Mouse (Mus musculus): Measurements from ENCODE around the gene Mars.
A peak's percentile ranks its signal among the peaks of the same experiment; 100 is the strongest.
"Not testable (repeated sequence)": the region's sequence is repeated elsewhere in the genome, so short reads cannot be mapped to it uniquely, and the experiment has no call there.

Mars gene

GRCm38 (mm10) chr10:127310523-127311475 is 787 bp downstream of the Mars start:
- no peak for DNase-seq (ENCODE audit: low spot score)

DNA sequence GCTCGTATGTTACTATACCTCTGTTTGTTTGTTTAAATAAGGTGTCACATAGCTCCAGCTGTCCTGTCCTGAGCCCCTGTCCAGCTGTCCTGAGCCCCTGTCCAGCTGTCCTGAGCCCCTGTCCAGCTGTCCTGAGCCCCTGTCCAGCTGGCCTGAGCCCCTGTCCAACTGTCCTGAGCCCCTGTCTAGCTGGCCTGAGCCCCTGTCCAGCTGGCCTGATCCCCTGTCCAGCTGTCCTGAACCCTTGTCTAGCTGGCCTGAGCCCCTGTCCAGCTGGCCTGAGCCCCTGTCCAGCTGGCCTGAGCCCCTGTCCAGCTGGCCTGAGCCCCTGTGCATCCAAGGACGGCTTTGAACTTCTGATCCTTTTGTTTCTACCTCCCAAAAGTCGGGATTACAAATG is 2.4 kb downstream of the Mars start:
- not testable (repeated sequence) for DNase-seq (ENCODE audit: low spot score)

GRCm38 (mm10) chr10:127303136-127303535 is 8.4 kb downstream of the Mars start:
- no peak for DNase-seq (ENCODE audit: low spot score)

- DNase-seq (ENCODE audit: low spot score) = no peak
Observed at GRCm38 (mm10) chr10:127300361-127300760, 11.2 kb downstream of the Mars start.

DNA sequence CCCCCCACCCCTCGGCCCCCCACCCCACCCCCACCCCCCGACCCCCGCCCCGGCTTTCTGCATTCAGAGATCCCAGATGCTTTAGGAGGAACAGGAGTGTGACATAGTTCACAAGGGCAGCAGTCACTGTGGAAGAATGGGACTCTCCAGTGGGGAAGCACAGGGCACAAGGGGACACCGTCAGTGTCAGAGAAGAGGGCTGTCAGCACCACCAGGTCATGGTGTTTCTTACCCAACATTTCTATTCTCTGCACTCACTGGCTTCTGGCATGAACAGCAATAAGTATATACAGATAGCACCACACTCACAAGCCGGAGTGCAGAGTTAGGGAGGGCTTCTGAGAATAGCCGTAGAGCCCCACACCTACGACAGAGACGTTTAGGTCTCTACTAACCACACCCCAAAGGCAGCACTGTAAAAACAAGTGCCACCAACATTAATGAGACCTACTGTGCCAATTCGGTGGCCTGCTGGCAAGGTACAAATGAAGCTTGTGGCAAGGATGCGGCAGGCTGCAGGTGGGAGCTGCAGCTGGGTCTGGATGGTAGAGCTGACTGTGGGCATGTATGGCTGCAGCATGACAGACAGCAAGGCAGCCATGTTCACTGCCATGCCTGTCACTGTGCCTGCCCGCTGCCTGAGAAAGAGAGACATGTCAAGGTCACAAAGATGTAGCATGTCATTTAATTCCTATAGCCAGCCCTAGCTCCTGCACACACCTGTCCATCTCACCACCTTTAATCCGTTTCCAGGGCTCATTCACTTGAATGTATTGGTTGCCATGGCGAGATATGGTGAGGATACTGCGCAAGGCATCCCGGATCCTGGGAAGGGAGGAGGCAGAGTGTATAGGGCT is 14.3 kb downstream of the Mars start:
- DNase-seq (ENCODE audit: low spot score) = no peak

DNA sequence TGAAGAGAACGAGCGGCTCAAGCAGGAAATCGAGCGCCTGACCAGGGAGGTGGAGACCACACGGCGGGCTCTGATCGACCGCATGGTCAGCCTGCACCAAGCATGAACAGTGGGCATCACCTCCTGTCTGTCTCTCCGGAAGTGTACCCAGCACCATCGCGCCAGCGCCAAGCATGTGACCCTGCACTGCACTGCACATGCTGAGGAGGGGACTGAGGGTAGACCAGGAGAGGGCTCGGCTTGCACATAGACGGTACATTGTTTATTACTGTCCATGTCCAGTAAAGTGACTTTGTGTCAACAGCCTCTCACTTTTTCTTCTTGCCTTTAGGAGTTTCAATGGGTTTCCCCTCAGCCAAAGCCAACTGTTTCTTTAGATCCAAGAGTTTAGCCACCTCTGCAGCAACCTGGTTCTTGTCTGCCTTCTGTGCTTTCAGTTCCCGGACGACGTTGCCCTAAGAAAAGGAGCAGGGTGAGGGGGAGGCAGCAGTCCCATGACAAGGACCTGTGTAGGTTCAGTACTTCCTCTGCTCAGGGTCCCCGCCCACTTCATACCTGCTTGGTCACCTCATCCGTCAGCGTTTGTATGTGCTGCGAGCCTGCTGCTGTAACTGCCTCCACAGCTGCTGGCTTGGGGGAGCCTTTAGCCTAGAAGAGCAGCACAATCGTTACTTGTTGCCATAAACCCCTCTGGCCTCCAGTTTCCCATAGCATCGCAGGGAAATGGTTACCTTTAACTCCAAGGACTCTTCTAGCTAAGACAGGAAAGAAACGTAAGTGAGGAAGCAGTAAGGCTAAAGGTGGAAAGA is 15.4 kb downstream of the Mars start:
- no peak for DNase-seq (ENCODE audit: low spot score)

DNA sequence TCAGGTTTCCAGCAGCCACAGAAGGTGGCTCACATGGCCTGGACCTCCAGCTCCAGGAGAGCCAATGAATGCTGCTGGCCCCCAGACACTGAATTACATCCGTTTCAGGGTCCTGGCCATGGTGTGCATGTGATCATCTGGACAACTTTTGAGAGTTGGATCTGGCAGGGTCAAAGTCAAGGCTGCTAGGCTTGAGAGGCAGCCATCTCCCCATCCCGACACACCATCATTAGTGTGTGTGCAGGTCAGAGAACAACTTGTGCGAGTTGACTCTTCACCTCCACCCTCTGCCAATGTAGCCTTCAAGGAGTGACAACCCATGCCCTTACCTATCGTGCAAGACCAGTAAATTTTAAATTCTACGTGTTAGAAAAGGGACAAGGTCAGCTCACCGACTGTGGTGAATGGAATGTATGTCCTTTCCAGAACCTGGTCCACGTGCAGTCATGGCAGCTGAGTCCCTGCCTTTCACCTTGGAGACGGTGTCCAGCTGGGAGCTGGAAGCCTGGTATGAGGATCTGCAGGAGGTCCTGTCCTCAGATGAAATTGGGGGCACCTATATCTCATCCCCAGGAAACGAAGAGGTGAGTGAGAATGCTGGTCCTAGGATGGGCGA is 16.6 kb downstream of the Mars start:
- no peak for DNase-seq (ENCODE audit: low spot score)

DNA sequence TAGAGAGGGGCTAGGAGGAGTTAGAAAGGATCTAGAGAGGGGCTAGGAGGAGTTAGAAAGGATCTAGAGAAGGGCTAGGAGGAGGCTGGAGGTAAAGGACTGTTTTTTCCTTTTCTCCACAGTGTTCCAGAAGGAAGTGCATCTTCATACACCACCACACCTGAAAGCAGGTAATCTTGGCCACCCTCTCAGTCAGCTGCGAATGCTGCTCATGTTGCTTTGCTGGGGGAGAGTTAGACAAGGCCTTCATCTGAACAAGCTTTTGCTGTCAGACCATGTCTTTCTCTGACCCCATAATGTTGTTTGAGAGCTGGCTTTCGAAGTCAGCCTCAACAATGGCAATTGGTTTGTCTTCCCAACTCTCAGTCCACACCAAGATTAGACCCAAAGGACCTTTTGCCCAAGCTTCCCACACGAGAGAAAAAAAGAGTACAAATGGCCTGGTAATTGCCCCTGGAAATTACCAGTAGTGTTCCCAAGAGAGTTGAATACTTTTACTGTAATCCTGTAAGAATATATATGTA is 17.9 kb downstream of the Mars start:
- DNase-seq (ENCODE audit: low spot score) = no peak

- no peak for DNase-seq (ENCODE audit: low spot score)
Observed at GRCm38 (mm10) chr10:127292987-127293538, 18.5 kb downstream of the Mars start.

GRCm38 (mm10) chr10:127291881-127292638 is 19.5 kb downstream of the Mars start:
- no peak for DNase-seq (ENCODE audit: low spot score)

- DNase-seq (ENCODE audit: low spot score) = peak; percentile 70
Observed at GRCm38 (mm10) chr10:127290930-127291880, 20.4 kb downstream of the Mars start.

DNA sequence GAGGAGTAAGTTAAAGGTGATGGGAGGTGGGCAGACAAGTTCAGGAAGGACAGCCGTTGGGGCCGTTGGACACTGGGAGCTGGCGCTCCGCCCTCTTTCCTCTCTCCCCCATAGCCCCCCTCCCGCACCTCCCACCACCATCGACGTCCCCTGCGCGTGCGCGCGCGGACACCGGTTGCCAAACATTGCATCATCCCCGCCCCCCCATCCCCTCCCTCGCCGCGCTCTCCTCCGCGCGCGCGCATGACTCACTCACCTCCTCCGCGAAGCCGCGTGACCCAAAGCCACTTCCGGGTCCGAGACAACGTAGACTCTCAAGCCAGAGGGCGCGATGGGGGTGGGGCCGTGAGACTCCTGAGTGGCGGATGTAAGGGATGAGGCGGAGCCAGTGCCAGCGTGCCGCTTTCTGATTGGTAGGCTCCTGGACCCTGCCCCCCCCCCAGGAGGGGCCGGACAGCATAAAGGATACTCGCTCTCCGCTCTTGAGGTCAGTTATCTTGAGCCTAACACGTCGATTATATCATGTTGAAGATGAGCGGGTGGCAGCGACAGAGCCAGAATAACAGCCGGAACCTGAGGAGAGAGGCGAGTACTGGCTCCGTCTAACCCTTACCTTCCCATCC is 21.2 kb downstream of the Mars start:
- DNase-seq (ENCODE audit: low spot score) = peak; percentile 97

GRCm38 (mm10) chr10:127289573-127290191 is 21.9 kb downstream of the Mars start:
- DNase-seq (ENCODE audit: low spot score) = peak; percentile 61

GRCm38 (mm10) chr10:127288800-127289572 is 22.6 kb downstream of the Mars start, which contains the start of gene Mbd6:
Gene Mbd6, minus strand, starts transcription at chr10:127289018.
- DNase-seq (ENCODE audit: low spot score) = peak; percentile 85

- DNase-seq (ENCODE audit: low spot score) = no peak
Observed at GRCm38 (mm10) chr10:127288328-127288799, 23.2 kb downstream of the Mars start.

DNA sequence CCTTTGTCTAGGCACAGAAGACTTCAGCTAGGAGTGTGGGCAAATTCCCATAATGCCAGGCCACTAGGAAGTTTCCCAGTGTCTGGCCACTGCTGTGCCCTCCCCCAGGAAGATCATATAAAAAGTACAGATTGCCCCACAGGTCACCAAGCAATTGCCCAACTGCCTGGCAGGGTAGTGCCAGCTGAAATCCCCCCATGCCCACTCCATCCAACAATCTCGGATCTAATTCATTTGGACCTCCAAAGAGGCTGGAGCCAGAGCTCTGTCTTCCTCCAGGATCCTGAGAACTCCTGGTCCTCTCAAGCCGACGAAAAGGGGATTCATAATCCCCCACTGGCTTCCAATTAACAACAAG is 23.7 kb downstream of the Mars start:
- DNase-seq (ENCODE audit: low spot score) = no peak

DNA sequence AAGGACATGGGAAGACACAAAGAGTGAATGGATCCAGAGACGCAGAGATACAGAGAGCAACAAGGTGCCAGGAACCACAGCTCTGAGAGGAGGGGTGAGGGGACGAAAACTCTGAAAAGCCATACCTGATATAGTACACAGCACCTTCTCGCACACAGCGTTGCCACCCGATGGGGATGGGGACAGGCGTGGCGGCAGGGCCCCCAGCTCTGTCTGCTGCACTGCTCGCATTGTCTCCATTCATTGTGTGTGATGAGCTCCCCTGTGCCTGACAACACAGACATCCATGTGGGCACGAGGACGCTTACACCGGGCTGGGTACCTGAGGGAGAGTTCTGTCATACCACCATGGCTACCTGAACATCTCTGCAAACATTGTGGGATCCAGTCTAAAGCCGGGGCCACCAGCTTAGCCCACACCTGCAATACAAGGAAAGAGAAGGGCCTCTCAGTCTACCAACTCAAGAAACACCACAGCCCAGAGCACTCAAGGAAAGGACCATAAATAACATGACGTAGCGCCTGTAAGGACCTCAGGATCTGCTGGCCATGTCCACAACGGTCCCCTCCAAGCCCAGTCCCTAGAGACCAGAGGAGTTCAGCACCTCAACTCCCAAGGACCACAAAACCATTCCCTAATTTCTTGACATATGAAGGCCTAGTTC is 24.2 kb downstream of the Mars start:
- DNase-seq (ENCODE audit: low spot score) = no peak
